Mouse (Mus musculus): ENCODE results near the gene 2200002D01Rik.

2200002D01Rik gene

DNA sequence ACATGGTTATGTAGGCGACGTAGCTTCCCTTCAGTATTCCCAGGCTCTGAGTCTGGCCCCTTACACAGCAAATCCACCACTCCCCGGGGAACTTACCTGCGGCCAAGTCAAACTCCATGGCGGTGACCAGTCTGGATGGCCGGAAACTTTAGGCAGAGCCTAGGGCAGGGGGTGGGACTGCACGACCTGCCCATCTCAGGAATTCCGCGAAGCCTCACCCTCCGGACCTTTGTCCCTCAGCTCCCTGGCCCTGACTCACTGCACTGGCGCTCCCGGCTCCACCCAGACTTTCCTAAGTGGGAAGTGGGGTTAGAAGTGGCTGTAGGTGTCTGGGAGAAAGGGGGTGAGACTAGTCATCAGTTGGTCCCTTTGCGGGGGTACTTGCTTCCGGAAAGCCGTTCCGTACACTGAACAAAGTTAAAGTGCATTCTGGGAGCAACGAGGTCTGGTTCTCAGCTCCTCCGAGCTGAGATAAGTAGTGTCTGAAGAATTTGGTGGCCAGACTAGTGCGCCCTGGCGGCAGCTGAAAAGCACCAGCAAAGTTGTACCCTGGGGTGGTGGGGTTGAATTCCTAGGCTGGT lies at the start of gene 2200002D01Rik:
Gene 2200002D01Rik (minus strand): TSS at position 206 of the 581 bp plus-strand sequence.
- in situ Hi-C loops (cut with MboI) = loop anchor here (10.0 kb wide), 1 partner anchor 124 kb away; the partner anchor contains the start of gene Ryr1

DNA sequence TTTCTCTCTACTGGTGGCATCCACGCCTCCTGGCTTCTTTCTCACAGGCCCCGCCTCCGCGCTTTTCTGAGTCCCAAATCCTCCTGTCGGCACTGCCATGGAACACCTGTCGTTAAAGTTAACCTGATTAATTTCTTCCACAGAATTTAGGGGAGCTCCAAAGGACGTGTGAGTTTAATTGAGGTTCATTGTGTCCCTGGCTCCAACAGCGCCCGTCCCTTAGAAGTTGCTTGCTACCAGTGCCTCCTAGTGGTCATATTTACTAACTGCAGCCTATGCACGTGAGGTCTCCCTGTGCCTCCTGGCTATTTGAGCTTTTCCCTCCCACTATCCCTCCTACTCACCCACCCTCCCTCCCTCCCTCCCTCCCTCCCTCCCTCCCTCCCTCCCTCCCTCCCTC lies 48.7 kb upstream of the 2200002D01Rik start:
- in situ Hi-C loops (cut with MboI) = no loop called here

DNA sequence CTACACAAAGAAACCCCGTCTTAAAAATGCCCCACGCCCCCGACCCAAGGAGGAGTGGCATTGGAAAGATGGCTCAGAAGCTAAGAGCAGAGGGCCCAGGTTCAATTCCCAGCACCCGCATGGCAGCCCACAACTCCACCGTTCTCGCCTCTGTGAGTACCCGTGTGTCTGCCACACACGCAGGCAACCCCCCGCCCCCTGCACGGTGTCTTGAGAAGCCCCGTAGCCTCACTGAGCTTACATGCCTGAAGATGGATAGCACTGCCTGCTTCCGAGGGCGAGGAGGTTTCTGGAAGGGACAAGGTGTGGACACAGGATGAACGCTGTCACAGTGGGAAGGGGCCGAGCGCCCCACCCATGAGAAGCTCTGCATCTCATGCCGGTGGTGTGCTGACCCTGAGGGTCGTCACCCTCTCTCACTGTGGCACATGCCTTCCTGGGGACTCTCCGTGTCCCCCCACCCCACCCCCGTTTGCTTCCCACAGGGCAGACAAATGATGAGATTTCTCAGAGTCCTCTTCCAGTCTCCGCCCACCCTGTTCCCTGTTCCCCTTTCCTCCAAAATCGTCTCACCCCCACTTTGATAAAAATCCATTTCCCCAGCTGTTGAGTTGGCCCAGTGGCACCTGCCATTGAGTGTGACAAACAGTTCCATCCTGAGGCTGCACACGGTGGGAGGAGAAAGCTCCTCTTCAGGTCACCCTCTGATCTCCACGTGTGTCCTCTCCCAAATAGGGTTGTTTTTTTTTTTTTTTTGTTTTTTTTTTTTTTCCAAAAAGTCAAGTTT lies 47.8 kb upstream of the 2200002D01Rik start:
- in situ Hi-C loops (cut with MboI) = no loop called here

DNA sequence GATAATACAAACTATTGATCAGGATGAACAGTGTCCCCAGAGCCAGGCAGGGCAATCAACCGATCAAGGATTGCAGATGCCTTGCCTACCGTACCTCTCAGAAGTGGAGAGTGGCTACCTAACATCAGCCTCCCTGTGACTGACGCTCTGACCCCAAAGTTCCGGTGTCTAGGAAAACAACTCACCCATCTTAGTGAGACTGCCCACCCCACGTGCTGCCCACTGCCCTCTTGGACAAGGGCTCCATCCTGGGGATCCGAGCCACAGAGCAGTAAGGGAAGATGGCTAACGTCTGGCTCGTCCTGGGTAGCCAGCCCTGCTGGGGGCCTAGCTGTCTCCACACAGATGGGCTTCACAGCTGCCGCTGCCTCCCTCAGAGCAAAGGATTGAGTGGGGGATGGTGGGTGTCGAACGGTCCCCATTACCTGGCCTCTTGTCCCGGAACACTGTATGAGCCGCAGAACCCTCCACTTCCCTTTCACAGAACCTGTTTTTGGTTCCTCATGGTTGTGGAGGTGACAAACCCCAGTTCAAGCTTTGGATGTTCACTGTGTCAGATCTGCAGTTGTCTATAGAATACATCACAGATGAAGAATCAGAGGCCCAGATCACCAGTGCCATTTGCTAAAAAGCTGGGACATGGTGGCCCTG lies 46.0 kb upstream of the 2200002D01Rik start:
- in situ Hi-C loops (cut with MboI) = no loop called here

DNA sequence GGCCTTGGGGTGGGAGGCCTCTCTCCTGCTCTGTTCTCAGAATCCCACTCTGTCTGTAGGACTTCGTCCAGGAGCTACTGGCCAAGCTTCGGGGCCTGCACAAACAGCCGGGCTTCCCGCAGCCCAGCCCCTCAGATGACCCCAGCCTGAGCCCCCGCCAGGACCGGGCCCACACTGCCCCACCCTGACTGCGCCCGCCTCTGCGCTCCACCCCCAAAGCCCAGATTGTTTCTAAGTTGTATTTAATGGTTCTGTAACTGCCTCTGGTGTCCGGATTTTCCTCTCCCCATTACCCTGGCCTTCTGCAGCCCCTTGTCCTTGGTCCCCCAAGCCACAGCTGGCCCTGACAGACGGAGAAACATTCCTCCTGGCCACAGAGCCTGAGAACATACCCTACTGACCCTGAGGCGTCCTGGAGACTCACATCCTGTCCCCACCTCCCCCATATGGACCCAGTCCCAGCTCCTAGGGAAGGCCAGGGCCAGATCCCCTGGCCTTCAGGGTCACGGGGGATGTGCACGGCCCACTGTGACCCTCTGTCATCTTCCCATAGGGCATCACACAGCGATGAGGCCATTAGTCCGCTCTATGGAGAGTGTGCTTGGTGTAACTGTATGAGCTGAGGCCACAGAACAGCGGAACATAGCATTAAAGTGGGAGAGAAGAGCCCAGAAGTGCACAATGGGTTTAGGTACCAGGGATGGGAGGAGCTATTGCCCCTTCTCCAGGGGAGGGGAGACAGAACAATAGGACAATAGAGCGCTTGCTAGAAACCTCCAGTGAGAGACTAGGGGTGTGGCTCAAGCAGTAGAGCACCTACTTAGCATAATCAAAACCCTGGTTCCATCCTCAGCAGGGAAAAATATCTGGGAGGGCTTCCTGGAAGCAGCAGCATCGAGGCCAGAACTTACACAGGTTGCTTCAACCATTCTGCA lies 45.1 kb upstream of the 2200002D01Rik start:
- in situ Hi-C loops (cut with MboI) = no loop called here

DNA sequence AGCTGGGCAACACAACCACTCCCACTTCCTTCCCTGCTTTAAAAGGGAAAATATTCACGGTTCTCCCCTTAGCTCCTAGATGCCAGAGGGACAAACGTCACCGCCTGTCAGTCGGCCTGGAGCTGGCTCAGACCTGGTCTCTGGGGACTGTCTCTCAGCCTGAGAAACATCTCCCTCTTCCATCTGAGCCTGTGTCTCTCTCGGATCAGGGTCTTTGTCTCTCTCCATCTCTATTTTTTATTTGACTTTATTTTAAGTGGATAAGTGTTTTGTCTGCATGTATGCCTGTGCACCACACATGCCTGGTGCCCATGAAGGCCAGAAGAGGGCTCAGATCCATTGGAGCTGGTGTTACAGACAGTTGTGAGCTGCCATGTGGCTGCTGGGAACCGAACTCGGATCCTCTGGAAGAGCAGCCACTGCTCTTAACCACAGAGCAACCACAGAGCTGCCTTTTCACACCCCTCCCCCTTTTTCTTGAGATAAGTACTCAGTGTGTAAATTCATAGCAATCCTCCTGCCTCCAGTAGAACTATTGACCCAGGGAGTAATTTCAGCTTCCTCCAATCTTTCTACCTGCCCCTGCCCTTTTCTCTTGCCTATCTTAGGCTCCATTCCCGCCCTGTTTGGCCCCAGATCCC lies 44.3 kb upstream of the 2200002D01Rik start:
- in situ Hi-C loops (cut with MboI) = no loop called here

DNA sequence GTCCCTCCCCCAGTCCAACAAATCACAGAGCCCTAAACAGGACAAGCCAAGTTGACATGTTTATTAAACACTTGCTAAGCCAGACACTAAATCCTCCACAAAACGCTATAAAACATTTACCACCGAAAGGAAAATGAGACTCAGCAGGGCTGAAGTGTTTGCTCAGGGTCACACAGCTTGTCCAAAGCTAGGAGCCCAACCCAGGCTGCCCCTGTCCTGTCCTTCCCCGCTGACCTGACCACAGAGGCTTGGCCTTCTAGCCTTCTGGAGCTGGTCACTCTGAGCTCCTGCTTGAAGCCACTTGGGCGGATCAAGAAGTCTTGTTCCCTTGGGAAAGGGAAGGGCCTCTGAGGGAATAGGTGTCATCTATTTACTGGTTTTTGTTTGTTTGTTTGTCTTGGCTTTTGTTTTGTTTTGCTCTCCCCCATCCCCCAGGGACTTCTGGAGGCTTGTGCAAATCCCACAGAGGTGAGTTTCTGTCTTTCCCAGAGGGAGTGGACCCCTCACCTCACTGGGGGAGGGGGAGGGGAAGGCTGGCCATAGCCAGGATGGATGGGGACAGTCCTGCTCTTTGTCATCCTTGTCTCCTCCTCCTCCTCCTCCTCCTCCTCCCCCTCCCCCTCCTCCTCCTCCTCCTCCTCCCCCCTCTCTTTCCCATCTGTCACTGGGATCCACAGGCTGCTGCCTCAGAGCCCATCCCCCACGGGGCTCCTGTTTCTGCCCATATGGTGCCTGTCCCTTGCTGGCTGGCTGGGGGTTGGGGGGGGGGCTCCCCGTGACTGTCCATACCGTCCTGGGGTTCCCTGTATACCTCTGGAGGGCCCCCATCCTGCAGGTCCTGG lies 43.6 kb upstream of the 2200002D01Rik start:
- in situ Hi-C loops (cut with MboI) = no loop called here

DNA sequence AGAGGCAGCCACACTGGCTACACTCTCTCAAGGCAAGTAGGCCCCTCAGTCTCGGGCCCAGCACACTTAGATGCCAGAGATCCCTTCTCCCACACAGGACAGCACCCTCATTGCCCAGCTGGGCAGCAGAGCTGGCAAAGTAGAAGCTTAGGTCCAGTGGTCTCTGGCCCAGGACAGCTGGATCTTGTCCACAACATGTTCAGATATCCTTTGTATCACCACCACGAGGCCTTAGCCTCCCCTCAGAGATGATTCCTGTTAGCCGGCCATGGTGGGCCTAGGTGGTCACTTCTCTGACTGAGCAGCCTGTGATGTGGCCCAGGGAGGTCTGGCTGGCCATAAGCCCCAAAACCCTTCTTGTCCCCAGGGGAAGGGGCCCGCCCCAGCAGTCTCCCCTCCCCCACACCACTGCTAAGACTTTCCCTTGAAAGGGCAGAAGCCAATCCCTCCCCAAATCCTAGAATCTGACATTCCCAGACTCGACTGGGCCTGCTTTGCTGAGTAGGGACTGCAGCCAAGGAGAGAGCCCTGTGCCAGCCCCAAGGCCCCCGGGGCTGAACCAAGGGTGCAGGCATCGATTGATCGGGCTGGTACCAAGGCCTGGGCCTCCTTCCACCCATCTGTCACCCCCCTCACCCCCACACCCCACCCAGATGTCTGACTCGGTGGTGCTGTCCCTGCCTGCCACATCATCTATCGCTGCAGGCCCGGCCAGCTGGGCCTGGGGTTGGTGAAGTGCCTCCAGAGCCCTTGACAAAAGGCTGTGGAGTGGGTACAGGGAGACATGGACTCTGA lies 42.6 kb upstream of the 2200002D01Rik start:
- in situ Hi-C loops (cut with MboI) = no loop called here

DNA sequence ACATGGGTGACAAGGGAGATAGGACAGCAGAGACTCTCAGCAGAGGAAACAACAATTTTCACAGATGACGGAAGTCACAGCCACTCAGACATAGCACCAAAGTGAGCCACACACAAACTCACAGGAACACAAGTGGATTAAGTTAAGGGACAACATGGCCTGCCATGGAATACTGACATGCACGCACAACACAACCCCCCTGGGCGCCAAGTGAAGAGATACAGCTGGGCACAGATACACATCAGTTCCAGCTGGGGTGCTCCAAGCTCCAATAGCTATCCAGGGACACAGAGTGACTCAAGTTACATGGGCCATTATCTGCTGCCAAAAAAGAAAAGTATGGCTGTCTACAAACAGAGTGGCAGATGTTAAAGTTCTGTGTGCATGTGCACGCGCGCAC lies 41.6 kb upstream of the 2200002D01Rik start:
- in situ Hi-C loops (cut with MboI) = no loop called here

DNA sequence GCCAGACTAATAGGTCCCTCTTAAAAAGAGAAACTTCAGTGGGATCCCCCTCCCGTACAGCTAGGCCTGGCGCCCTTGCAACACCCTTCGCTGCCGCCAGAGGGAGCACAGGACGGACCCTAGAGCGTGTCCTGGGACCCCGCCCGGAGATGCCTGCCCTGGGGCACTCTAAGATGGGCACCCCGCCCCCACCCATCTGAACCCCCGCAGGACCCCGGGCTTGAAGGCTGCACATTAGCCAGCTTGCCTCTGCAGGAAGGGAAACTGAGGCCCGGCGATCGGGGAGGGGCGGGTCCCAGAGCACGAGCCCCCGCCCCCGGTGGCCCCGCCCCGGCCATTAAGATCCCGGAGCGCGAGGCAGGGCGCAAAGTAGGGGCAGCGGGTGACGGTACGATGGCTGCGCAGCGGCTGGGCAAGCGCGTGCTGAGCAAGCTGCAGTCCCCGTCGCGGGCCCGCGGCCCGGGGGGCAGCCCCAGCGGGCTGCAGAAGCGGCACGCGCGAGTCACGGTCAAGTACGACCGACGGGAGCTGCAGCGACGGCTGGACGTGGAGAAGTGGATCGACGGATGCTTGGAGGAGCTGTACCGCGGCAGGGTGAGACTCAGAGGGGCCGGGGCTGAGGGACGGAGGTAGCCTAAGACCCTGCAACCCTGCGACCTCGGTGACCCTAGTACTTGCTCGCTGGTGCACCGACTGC lies 40.8 kb upstream of the 2200002D01Rik start, which contains the start of gene Ppp1r14a:
Gene Ppp1r14a (plus strand): TSS at position 367 of the 697 bp plus-strand sequence.
- in situ Hi-C loops (cut with MboI) = no loop called here

DNA sequence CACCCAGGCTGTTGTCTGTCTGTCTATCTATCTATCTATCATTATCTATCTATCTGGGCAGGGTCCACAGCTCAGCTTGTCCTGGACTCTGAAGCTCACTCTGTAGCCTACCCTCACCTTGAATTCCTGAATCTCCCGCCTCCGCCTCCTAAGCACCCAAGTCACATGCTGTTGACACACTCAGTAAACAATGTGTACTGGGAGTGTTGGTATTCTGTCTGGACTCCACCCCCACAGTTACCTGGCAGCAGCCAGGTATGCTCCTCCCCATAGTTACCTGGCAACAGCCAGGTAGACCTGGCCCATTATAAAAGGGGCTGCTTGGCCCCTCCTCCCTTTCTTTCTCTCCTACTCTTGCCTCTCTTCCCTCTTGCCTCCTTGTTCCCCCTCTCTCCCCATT lies 39.8 kb upstream of the 2200002D01Rik start:
- in situ Hi-C loops (cut with MboI) = no loop called here

DNA sequence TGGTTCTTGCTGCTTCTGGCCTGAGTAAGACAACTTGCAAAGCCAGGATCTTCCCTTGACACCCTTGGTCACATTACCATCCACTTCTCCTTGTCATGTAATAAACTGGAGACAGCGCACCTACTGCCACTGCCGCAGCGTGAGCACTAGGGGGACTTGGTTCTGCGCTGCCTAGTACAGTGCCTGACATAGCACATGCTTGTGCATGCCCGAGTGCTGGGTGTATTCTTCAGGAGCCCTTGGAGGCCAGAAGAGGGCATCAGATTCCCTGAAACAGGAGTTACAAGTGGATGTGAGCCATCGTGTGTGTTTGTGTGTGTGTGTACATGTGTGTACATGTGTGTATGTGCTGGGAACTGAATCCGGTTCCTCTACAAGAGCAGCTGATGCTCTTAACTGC lies 39.2 kb upstream of the 2200002D01Rik start:
- in situ Hi-C loops (cut with MboI) = no loop called here

DNA sequence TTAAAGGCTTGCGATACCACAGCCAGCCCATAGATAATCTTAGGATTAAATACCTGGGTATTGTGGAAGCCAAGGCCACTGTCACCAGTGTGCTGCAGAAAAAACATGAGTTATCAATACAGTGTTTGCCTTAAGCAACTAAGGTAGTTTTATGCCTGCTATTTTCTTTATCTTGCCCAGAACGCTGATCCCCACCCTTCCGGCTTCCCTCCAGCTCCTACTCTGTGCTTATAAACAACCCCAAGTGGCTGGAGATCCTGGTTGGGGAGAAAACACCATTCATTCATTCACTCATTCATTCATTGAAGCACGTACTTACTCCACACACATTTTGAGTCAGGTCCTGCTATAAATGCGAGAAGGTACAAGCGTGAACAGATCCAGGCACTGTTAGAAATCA lies 36.3 kb upstream of the 2200002D01Rik start:
- in situ Hi-C loops (cut with MboI) = no loop called here

DNA sequence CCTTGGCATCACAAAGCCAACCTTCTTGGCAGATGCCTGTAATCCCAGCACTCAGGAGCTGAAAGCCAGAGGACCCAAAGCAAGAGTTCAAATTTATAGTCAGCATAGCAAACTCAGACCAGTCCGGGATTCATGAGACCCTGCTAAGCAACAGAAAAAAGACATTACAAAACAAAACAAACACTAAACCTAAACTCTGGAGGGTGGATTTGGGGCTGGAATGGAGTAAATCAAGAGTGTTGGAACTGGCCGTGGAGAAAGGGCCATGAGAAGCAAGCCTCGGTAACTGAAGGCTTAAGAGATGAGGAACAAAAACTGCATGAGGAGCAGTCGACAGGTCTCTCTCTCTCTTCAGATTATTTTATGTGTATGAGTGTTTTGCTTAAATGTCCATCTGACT lies 35.6 kb upstream of the 2200002D01Rik start:
- in situ Hi-C loops (cut with MboI) = no loop called here

DNA sequence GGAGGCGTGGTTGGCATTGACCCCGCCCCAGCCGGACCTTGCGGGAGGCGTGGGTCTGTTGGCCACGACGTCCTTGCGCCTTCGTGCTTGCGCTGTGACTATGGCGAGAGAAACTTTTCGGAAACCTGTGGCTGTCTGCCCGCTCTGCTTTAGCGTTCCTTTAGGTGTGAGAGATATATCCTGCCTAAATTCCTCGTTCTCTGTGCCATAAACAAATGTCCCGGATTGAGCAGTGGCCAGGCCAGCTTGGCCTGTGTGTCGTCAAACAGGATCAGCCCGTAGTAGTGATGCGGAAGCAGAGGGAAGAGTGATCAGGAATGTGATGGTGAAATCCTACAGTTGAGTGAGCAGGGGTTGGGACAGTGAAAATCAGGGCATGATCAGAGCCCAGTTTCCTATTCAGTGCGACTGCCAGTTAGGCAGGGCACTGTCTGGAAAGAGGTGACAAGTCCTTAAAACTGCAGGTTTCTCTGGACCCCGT lies 33.8 kb upstream of the 2200002D01Rik start:
- in situ Hi-C loops (cut with MboI) = no loop called here

DNA sequence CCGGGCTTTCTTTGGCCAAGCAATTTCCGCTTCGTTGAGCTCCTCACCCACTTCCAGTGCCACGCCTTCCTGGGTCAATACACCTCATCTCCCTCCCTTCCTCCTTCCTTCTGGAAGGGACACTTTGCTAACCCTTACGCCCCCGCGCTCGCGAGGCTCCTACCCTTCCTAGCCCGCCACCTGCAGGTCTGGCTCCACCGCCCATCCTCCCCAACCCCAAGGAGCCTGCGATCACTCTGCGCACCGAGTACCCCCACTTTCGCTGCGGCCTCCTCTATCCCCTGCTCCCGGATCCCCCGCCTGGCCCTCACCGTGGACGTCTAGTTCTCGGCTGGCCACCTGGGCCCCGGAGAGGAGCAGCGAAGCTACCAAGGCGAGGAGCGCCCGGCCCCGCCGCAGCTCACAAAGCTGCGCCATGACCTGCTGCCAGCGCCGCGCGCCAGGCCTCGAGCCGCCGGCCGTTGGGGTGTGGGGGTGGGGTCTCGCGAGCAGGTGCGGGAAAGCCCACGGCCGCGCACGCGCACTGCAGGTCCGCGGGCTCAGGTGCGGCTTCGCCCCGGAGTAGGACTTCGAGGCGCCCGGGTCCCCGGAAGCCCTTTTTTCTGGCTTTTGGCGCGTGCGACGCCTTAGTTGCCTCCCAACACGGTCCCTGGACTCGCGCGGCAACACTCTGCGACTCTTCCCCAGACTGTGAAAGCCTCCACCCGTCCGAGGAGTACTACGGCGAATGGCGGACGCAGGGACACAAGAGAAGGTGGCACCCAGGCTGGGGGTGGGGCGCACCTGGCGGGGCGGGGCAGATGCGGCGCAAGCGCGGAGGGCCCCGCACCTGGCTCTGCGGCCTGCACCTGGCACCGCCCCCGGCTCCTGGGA lies 33.2 kb upstream of the 2200002D01Rik start, which contains the start of gene Spint2:
Gene Spint2 (minus strand): TSS at position 712 of the 873 bp plus-strand sequence.
- in situ Hi-C loops (cut with MboI) = no loop called here

DNA sequence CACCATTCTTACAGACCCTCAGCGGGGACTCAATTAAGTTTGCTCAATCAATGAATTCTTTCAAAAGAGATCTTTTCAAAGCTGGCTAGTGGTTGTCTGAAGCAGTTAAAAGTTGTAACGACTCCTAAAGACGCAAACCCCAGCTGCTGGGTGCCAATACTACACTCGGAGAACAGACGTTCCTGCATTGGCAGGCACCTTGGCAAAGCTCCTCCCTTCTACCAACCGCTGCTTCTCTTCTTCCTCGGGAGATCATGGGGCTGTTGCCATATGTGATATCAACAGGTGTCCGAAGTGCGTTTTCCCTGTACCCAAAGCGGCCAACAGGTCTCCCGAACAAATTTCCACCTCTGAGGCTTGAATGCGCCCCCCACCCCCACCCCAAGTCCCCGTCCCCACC lies 32.5 kb upstream of the 2200002D01Rik start:
- in situ Hi-C loops (cut with MboI) = no loop called here

DNA sequence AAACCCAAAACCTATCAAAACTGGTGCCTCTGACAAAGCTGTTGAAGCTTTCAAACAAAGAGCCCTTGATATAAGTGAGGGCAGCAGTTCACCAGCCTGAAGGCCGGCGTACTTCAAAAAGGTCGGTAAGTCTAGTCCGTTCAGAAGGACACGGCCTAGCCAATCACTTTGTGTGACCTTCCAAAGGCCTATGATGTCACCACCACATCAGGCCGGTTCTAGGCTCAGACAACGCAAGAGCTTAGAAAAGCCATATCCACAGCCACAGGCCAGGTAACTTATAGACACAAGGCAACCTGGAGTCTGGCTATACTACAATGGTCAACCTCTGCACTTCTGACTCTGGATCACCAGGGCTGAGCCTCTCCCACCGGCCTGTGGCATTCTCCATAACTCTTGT lies 31.7 kb upstream of the 2200002D01Rik start:
- in situ Hi-C loops (cut with MboI) = no loop called here
